Mouse (Mus musculus) lung, embryonic 14.5 days (tissue): ENCODE results near the gene Erv3. TPM values are rescaled to one million over a fixed set of nuclear protein-coding genes. Genes with fewer than 3 reads are reported as not detected.
A peak's percentile ranks its signal among the peaks of the same experiment; 100 is the strongest.
"Not testable (repeated sequence)": the region's sequence is repeated elsewhere in the genome, so short reads cannot be mapped to it uniquely, and the experiment has no call there.

ENCODE experiments used
- ATAC-seq: fragments of 200-750 bp; cut with Nextera tagmentation; 2 replicates; pipeline ENCODE4 v1.8.0; 2017; ENCODE audit warnings: mild to moderate bottlenecking, moderate TSS enrichment, moderate library complexity; ENCODE audit not compliant: insufficient read depth
- DNase-seq: peaks from one replicate; pipeline ENCODE4 v3.0.0-alpha.2; 2015
- H3K27ac ChIP-seq: fragments of 300-500 bp; sonication (generic); 2 replicates; pipeline ENCODE4 v1.5.1; 2014; ENCODE audit warnings: low read depth, mild to moderate bottlenecking, moderate library complexity
- H3K27me3 ChIP-seq: fragments of 300-500 bp; sonication (generic); 2 replicates; pipeline ENCODE4 v1.6.1; 2014; ENCODE audit warnings: low read length, control low read depth; ENCODE audit not compliant: insufficient read depth
- H3K36me3 ChIP-seq: fragments of 300-500 bp; sonication (generic); 2 replicates; pipeline ENCODE4 v1.6.1; 2014; ENCODE audit warnings: control low read depth; ENCODE audit not compliant: insufficient read depth
- H3K4me1 ChIP-seq: fragments of 300-500 bp; sonication (generic); 2 replicates; pipeline ENCODE4 v1.6.1; 2014; ENCODE audit warnings: antibody characterized with exemption, control low read depth; ENCODE audit not compliant: insufficient read depth
- H3K4me2 ChIP-seq: fragments of 300-500 bp; sonication (generic); 2 replicates; pipeline ENCODE4 v1.6.1; 2014; ENCODE audit warnings: mild to moderate bottlenecking
- H3K4me3 ChIP-seq: fragments of 300-500 bp; sonication (generic); 2 replicates; pipeline ENCODE4 v1.5.1; 2014; ENCODE audit warnings: low read depth, low read length
- H3K9ac ChIP-seq: fragments of 300-500 bp; sonication (generic); 2 replicates; pipeline ENCODE4 v1.6.1; 2014
- H3K9me3 ChIP-seq: fragments of 300-500 bp; sonication (generic); 2 replicates; pipeline ENCODE4 v1.6.1; 2016; ENCODE audit warnings: low read depth, low read length, control low read depth
- CTCF ChIP-seq: IDR thresholded peaks from 2 replicates; pipeline ENCODE4 v1.5.1; 2016; ENCODE audit warnings: antibody characterized with exemption, low read depth
- WGBS: fragments of 180-500 bp; shearing (Covaris S2); extraction: QIAGEN DNeasy Blood & Tissue Kit; methylation state at CpG from one replicate; pipeline ENCODE4 v1.1.7; 2014; 5-methylcytosine and 5-hydroxymethylcytosine counted together
- polyA plus RNA-seq: library from polyadenylated mRNA; unstranded; fragments of >200 nt; fragmentation: Nextera tagmentation; extraction: Ambion mirVana; gene quantifications from 2 replicates; pipeline ENCODE4 v1.2.1, GENCODE M21; 2014

Gene Erv3
- polyA plus RNA-seq, 1 experiment from 2014 or later: not detected

- no peak for TF ChIP-seq CTCF
- Histone ChIP-seq H3K4me1 (peaks cover under 1% of the 10 kb centered on the region; the same call in 1 of the 2 replicates), H3K36me3 (no peaks in the 10 kb centered on the region), H3K9me3 (no peaks in the 10 kb centered on the region), H3K27me3 (no peaks in the 10 kb centered on the region), H3K4me2 (no peak overlapping the region), H3K9ac (no peak overlapping the region), H3K4me3 (no peak overlapping the region), H3K27ac (no peak overlapping the region)
- no peak for DNase-seq
- ATAC-seq: no peak
- 59% methylated on average over 9 of the region's 9 CpGs for WGBS
These were observed 18.8 kb downstream of the Erv3 start for GRCm38 (mm10) chr2:131840611-131841320.

GRCm38 (mm10) chr2:131834296-131834695 is 25.3 kb downstream of the Erv3 start:
- Histone ChIP-seq H3K36me3 (no peaks in the 10 kb centered on the region), H3K4me2 (no peak overlapping the region), H3K27me3 (no peaks in the 10 kb centered on the region), H3K27ac (no peak overlapping the region), H3K4me1 (no peaks in the 10 kb centered on the region), H3K9ac (no peak overlapping the region), H3K9me3 (peaks cover 6% of the 10 kb centered on the region; the same call in 1 of the 2 replicates), H3K4me3 (no peak overlapping the region)
- ATAC-seq (no peak), DNase-seq (no peak)
- 94% methylated on average over 1 of the region's 1 CpGs for WGBS
- TF ChIP-seq CTCF: no peak

- Histone ChIP-seq H3K27me3 (no peaks in the 10 kb centered on the region), H3K9me3 (peaks cover 6% of the 10 kb centered on the region; the same call in 1 of the 2 replicates), H3K36me3 (no peaks in the 10 kb centered on the region), H3K27ac (no peak overlapping the region), H3K4me2 (no peak overlapping the region), H3K9ac (no peak overlapping the region), H3K4me1 (no peaks in the 10 kb centered on the region), H3K4me3 (no peak overlapping the region)
- no peak for DNase-seq
- no peak for TF ChIP-seq CTCF
- 15% methylated on average over 2 of the region's 2 CpGs for WGBS
- ATAC-seq: no peak
These were observed 27.7 kb downstream of the Erv3 start for GRCm38 (mm10) chr2:131831861-131832260.

GRCm38 (mm10) chr2:131830945-131831344 is 28.6 kb downstream of the Erv3 start:
- WGBS: 73% methylated on average over 4 of the region's 4 CpGs
- not testable (repeated sequence) for ATAC-seq, H3K9ac ChIP-seq, H3K27me3 ChIP-seq, H3K4me2 ChIP-seq, H3K9me3 ChIP-seq, H3K4me3 ChIP-seq, DNase-seq, H3K36me3 ChIP-seq, H3K4me1 ChIP-seq, H3K27ac ChIP-seq

- TF ChIP-seq CTCF: peak; percentile 71
- Histone ChIP-seq H3K4me3 (no peak overlapping the region), H3K27me3 (no peaks in the 10 kb centered on the region), H3K9me3 (no peaks in the 10 kb centered on the region), H3K36me3 (no peaks in the 10 kb centered on the region), H3K27ac (no peak overlapping the region), H3K9ac (no peak overlapping the region), H3K4me1 (no peaks in the 10 kb centered on the region), H3K4me2 (no peak overlapping the region)
- 45% methylated on average over 18 of the region's 18 CpGs for WGBS
- peak; percentile 92 for DNase-seq
- peak; percentile 39; the same call in 1 of the 2 replicates for ATAC-seq
These were observed 31.3 kb downstream of the Erv3 start for GRCm38 (mm10) chr2:131827999-131828975.

GRCm38 (mm10) chr2:131827026-131827687 is 32.4 kb downstream of the Erv3 start:
- ATAC-seq (no peak), DNase-seq (no peak)
- TF ChIP-seq CTCF: no peak
- no peak overlapping the region for H3K4me2 ChIP-seq
- H3K27me3 ChIP-seq: no peaks in the 10 kb centered on the region
- H3K27ac ChIP-seq: no peak overlapping the region
- H3K4me3 ChIP-seq: no peak overlapping the region
- H3K4me1 ChIP-seq: no peaks in the 10 kb centered on the region
- no peaks in the 10 kb centered on the region for H3K36me3 ChIP-seq
- no peak overlapping the region for H3K9ac ChIP-seq
- 78% methylated on average over 4 of the region's 4 CpGs for WGBS
- H3K9me3 ChIP-seq: no peaks in the 10 kb centered on the region
